Mouse (Mus musculus) kidney, adult 2 months (tissue): ENCODE data around the gene Zbtb17.

ENCODE experiments used
- CTCF ChIP-seq: fragments of 200-500 bp; conservative IDR thresholded peaks from 2 replicates; pipeline ENCODE4 v1.5.1; 2011; ENCODE audit warnings: low read depth, mild to moderate bottlenecking, control low read depth, low read length, moderate library complexity, mixed read lengths; ENCODE audit not compliant: insufficient read depth, insufficient read length
- POLR2A ChIP-seq: fragments of 200-500 bp; IDR thresholded peaks from one replicate; pipeline ENCODE4 v1.6.1; 2011; ENCODE audit warnings: low read depth, low read length, control low read depth

- TF ChIP-seq POLR2A (no peak), CTCF (no peak)
These were observed 11.9 kb downstream of the Zbtb17 start for GRCm38 (mm10) chr4:141456193-141456938.
